24 mouse cellular contexts compared by ENCODE assay signal in the genomic region with DNA sequence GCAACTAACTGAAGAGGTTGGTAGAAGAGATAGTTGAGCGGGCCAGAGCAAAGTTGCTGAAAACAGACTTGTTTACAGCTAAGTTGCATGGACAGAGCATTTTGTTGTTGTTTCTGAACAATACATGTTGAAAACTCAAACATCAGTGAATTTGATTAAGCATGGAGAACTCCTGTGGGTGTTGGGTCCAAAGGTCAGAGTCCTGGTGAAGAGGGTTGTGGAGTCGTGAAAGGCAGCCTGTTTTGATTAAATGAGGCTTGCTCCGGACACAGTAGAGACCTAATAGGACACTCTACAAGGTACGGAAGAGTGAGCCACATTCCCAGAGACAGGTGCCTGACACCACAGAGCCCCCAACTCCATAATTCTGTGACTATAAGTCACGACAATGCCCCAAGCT.
"Had no signal": no experiment of that assay in that cellular context is flagged by ENCODE, and none has a peak within 500 bp of the region (broad histone marks: within the 10 kb centered on the region; RNA-seq: fewer than 3 reads in every experiment).

No protein-coding gene starts in this region.

- H3K27me3 ChIP-seq: heart, embryonic 12.5 days; hindbrain, embryonic 12.5 days; intestine, embryonic 15.5 days; limb, embryonic 12.5 days; liver, embryonic 12.5 days had no signal

- DNase-seq: gastrocnemius, adult 2 months; gastrocnemius, postnatal 10 days; gastrocnemius, postnatal 25 days; heart, adult 18-20 months; heart, postnatal 10 days; heart, postnatal 4 days; kidney, postnatal 10 days; liver had no signal

- H3K4me2 ChIP-seq: heart, embryonic 12.5 days; hindbrain, embryonic 12.5 days; hindbrain, embryonic 14.5 days; intestine, embryonic 15.5 days; limb, embryonic 12.5 days; liver, embryonic 12.5 days had no signal

- H3K4me1 ChIP-seq: heart, embryonic 10.5 days; heart, embryonic 12.5 days; hindbrain, embryonic 12.5 days; intestine, embryonic 15.5 days; limb, embryonic 12.5 days; liver, embryonic 12.5 days had no signal

- H3K4me3 ChIP-seq: gastrocnemius, adult 2 months; heart, embryonic 10.5 days; heart, embryonic 12.5 days; hindbrain, embryonic 10.5 days; hindbrain, embryonic 12.5 days; intestine, embryonic 15.5 days; layer of hippocampus, adult 2 months; left cerebral cortex, adult 2 months; limb, embryonic 10.5 days; limb, embryonic 12.5 days; liver, embryonic 12.5 days had no signal

- ATAC-seq: forebrain, embryonic 16.5 days; hindbrain, embryonic 16.5 days; inflammation-experienced regulatory T-cells, adult 6 months; intestine, embryonic 15.5 days; intestine, postnatal 0 days; liver, embryonic 12.5 days had no signal

- H3K36me3 ChIP-seq: heart, embryonic 10.5 days; heart, embryonic 12.5 days; hindbrain, embryonic 10.5 days; hindbrain, embryonic 12.5 days; intestine, embryonic 15.5 days; limb, embryonic 10.5 days; limb, embryonic 12.5 days; liver, embryonic 12.5 days had no signal

- H3K9me3 ChIP-seq: heart, embryonic 10.5 days; heart, embryonic 12.5 days; hindbrain, embryonic 10.5 days; hindbrain, embryonic 12.5 days; intestine, embryonic 15.5 days; limb, embryonic 10.5 days; limb, embryonic 12.5 days; liver, embryonic 12.5 days had no signal

- H3K27ac ChIP-seq: gastrocnemius, adult 2 months; heart, embryonic 10.5 days; hindbrain, embryonic 10.5 days; hindbrain, embryonic 12.5 days; hindbrain, embryonic 14.5 days; intestine, embryonic 15.5 days; left cerebral cortex, adult 2 months; limb, embryonic 10.5 days; limb, embryonic 12.5 days; liver, embryonic 12.5 days; liver, embryonic 14.5 days had no signal

- H3K9ac ChIP-seq: heart, embryonic 12.5 days; hindbrain, embryonic 12.5 days; hindbrain, embryonic 14.5 days; intestine, embryonic 15.5 days; limb, embryonic 12.5 days; liver, embryonic 12.5 days; liver, embryonic 14.5 days had no signal
